Mouse (Mus musculus): Measurements from ENCODE around the gene B4galnt1.
"Not testable (repeated sequence)": the region's sequence is repeated elsewhere in the genome, so short reads cannot be mapped to it uniquely, and the experiment has no call there.

The B4galnt1 gene

DNA sequence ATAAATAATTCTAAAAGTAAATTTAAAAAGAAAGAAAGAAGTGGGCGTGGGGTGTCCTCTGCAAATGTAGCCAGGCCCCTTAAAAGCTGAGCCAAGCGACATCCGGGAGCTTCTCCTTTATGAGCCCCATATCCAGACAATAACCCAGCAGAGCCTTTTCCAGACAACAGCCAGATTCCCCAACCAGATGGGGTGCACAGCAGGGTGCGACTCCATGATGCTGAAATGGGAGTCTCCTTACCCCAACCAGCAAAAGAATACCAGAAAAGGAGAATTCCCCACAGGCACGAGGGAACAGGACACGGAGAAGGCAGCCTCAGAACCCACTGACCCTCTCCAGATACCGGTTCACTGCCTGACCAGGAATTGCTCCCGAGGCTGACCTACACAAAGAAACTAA lies 21.8 kb upstream of the B4galnt1 start:
- DNase-seq, result peak in 1 of 2 experiments; percentile 56

DNA sequence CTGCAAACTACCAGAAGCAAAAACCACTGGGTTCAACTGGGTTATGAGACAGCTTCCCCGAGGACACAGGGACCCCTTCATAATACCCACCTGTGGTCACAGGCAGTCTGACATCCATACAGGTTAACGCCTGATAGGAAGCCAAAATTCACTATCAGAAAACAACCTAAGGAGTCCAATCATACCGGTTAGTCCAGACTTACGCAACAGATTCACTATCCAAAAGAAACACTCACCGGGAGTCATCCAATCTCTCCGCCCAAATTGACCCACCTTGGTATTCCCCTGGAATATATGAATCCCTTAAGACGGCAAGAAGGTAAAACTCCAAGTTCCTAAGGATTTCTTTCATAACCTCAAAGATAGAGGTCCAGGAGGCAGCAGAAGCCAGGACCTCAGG lies 20.5 kb upstream of the B4galnt1 start:
- no peak for DNase-seq

- no peak for DNase-seq
Measured at GRCm38 (mm10) chr10:127145303-127145702, 19.7 kb upstream of the B4galnt1 start.

DNA sequence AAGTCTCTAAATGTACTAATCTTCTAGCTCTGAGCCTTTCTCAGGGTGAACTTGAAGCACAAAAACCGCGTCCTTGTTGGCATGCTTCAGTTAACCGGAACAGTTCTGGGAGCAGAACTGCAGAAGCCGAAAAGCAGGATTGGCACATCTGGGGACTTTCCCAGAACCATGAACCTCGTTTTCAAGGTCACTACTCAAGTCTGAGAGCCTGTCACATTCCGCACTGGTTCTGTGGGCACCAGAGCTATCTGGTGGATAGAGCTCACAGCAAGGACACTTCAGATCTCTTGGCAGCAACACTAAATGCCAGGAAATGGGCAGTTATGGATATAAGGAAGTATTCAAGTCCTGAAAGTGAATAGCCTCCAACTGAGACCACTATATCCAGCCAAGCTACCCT lies 17.9 kb upstream of the B4galnt1 start:
- DNase-seq, result no peak

DNA sequence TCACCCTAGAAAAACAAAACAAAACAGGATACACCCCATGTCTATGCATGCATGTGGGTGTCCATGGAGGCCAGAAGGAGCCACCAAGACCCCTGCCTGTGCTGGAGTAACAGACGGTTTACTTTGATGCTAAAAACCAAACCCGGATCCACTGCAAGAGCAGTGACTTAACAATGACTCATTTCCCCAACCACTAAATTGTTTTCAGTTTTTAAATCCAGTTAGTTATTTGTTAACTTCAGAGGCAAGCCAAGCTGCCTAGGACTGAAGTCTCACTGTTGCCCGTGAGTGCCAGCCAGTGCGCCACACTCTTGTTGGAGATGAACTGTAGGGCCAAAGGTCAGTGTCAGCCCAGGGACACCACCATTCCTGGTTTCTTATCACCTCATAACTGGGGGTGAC lies 14.6 kb upstream of the B4galnt1 start:
- no peak for DNase-seq

DNA sequence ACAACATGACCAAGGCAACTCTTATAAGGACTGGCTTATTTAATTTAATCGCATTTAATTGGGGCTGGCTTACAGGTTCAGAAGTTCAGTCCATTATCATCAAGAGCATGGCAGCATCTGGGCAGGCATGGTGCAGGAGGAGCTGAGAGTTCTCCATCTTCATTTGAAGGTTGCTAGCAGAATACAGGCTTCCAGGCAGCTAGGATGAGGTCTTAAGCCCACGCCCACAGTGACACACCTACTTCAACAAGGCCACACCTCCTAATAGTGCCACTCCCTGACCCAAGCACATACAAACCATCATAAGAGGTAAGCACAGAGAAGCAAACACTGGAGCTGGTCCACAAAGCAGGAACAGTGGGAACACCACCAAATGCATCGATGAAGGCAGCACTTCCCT lies 13.8 kb upstream of the B4galnt1 start:
- DNase-seq, result not testable (repeated sequence)

DNA sequence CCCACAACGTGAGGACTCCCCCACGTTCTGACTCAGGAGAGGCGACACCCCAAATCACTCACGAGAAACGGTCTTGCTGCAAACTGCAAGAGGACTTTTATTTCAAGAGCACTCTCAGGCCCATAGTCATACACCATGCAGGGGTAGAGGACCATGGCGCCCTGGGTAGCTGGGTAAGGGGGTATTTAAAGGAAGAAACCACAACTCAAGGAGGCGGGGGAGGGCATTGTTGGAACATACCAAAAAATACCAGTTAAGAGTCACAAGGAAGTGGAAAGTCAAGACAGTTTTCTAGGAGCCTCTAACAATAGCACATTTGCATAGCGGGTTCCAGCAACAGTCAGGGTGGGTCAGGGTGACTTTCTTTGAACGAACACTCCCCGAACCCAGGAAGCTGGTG lies 12.5 kb upstream of the B4galnt1 start:
- not testable (repeated sequence) for DNase-seq

GRCm38 (mm10) chr10:127153323-127153722 lies 11.7 kb upstream of the B4galnt1 start:
- no peak for DNase-seq

DNA sequence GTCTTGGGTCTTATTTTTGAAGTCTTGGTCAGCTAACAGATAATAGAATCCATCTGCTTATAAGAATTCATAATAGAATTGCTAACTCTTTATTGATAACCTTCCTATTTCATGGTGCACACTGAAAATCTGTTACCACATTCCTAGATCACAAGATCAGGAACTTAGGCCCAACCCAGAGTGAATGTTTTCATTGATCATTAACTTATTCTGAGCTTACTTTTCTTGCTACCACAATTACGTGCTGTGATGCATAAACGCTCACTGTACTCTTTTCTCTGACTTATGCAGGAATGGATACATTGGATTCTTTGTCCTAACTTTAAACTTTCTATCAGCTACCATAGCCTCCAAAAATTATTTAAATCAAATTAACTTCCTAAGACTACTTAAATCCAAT lies 10.8 kb upstream of the B4galnt1 start:
- DNase-seq, result no peak

GRCm38 (mm10) chr10:127154652-127155051 lies 10.4 kb upstream of the B4galnt1 start:
- no peak for DNase-seq

DNA sequence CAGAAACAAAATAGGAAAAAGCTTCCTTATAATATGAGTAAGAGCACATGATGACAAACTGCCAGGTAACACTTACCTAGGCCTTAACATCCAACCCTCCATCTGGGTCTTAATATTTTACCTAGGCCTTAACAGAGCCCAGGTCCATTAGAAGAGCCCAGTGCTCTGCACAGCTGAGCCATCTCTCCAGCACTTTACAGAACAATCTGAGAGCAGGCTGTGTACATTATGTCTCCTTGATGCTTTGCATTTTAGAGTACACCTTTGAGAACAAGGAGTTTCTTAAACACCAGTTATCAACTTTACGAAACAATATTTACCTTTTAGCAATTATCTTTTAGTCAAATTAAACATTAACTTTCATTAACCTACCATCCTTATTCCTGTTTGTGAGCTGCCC lies 8.9 kb upstream of the B4galnt1 start:
- DNase-seq, result no peak

GRCm38 (mm10) chr10:127156511-127156910 lies 8.5 kb upstream of the B4galnt1 start:
- DNase-seq, result no peak

DNA sequence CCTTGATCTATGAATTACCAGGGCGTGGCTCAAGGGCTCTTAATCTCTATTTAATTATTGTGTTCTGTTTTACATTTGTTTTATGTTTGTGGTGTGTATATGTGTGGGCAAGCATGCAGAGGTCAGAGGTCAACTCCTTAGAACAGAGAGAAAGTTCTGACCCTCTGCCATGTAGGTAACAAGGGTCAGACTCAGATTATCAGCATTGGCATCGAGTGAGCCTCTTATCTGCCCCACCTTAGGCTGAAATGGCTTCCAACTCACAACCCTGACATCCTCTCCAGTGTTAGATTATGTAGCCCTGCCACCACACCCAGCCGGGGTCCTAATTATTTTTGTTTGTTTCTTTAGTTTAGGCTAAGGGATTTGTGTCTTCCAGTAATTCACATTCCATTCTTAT lies 6.6 kb upstream of the B4galnt1 start:
- no peak for DNase-seq

DNA sequence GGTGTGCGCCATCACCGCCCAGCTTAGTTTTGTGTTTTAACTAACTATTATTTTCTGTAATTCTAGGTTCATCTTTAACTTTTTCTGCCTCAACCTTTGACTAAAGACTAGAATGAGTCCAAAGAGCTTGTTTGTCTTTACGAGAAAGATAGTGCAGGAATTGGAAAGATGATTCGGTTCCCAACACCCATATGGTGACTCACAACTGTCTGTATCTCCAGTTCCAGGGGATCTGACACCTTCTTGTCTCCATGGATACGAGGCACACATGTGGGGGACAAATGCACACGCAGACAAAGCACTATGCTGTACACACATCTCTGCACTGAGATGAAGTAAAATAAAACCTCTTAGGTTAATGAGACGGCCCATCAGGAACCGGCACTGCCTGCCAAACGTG lies 4.9 kb upstream of the B4galnt1 start:
- DNase-seq, result no peak

DNA sequence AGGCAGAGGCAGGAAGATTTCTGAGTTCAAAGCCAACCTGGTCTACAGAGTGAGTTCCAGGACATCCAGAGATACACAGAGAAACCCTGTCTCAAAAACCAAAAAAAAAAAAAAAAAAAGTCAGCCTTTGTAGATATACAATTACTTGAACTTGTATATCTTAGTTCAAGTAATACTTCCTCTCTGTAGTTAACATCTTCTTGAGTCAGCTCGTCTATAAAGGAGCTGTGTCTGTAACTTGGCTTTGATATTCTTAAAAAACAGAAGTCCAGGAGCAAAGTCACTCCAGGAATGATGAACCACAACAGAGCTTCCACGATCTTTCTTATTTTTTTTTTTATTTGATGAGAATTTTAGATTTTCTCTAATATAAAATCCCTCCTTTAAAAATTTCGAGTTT lies 4.3 kb upstream of the B4galnt1 start:
- no peak for DNase-seq

- not testable (repeated sequence) for DNase-seq
Measured at GRCm38 (mm10) chr10:127162771-127163261, 2.2 kb upstream of the B4galnt1 start.

GRCm38 (mm10) chr10:127164190-127164589 lies 835 bp upstream of the B4galnt1 start:
- no peak for DNase-seq

DNA sequence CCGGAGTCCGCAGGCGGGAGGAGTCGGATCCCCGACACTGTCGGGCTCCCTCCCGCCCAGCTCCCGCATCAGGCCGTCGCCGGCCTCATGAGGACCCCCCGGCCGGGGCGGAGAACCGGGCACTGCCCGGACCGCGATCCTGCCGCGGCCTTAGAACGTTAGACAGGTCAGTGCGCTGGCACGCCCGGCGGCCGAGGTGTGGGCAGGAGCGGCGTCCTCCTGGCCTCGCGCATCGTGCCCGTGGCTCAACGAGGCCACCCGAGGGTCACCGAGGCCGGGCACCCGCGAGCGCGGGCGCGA lies 279 bp downstream of the B4galnt1 start:
- peak; percentile 72 to 76 for DNase-seq

GRCm38 (mm10) chr10:127165654-127166403 lies 804 bp downstream of the B4galnt1 start:
- peak; percentile 72 to 75 for DNase-seq

GRCm38 (mm10) chr10:127166404-127166715 lies 1.3 kb downstream of the B4galnt1 start:
- DNase-seq, result no peak

DNA sequence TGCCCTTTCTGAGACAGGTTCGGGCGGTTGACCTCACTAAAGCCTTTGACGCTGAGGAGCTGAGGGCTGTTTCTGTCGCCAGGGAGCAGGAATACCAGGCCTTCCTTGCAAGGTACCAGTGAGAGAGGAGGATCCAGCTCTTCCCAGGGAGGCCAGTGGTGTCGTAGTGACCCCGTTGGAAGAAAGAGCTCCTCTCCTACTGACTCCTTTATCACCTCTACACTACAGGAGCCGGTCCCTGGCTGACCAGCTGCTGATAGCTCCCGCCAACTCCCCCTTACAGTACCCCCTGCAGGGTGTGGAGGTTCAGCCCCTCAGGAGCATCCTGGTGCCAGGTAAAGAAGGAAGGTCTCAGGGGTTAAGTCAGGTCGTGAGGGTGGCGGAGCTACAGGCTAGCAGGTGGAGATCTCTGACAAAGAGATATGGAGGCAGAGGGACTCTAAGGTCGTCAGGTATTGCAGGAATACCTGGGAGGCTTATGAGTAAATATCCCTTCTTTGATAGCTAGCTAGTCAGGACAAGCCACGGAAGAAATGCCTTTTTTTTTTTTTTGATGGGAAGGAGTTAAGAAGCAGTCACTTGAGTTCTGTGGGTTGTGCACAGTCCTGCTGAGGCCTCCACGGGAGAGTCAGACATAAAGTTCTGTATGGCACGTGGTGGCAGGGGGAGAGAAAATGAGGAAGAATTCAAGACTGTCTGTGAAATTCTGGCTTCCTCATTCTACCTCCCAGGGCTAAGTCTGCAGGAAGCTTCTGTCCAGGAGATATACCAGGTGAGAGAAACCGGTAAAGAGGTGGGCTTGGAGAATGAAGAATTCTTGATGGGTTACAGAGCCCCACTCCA lies 2.0 kb downstream of the B4galnt1 start:
- peak; percentile 14 to 24 for DNase-seq

DNA sequence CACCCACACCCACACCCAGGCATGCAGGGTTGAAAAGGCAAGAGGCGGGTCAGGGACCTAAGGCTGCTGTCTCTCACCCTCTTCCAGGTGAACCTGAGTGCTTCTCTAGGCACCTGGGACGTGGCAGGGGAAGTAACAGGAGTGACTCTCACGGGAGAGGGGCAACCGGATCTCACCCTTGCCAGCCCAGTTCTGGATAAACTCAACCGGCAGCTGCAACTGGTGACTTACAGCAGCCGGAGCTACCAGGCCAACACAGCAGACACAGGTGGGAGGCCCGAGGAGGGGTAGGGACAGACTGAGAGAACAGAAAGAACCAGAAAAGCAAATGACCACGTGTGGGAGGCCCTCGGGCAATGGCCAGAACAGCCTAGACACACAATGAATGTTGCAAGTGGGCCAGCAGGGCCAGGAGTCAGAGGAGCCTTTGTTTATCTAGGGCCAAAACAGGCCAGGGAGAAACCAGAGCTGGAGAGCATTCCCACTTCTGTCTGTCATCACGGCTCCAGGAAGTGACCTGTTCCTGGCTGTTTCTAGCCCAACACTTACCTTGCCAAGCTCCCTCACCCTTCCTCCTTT lies 2.7 kb downstream of the B4galnt1 start:
- DNase-seq, result peak in 1 of 2 experiments; percentile 13

DNA sequence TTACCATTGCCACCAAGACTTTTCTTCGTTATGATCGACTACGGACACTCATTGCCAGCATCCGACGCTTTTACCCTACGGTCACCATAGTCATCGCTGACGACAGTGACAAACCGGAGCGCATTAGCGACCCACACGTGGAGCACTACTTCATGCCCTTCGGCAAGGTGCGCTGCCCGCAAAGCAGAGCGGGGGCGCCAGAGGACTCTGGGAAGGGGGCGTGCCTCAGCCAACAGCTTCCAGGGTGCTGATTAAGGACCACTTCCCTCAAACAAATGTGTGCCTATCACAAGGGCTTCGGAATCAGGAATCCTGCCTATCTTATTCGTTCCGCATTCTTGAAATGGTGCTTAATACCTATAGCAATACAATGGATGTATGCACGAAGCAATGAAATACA lies 5.0 kb downstream of the B4galnt1 start:
- peak; percentile 71 for DNase-seq

DNA sequence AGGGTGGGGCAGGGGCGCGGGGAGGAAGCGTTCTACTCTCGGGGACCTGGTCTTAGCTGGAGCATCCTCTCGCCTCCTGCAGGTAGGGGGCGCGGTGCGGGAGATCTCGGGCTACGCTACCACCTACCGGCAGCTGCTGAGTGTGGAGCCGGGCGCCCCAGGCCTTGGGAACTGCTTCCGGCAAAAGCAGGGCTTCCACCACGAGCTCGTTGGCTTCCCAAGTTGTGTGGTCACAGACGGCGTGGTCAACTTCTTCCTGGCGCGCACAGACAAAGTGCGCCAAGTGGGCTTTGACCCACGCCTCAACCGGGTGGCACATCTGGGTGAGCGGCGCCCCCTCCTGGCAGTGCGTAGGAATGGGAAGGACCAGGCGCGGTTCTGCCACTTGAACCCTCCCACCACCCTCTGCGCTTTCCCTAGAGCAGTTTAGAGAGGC lies 5.8 kb downstream of the B4galnt1 start:
- DNase-seq, result peak; percentile 76 to 78

Data from cerebellum, postnatal 10 days (tissue).